Mouse (Mus musculus) adrenal gland, adult 2 months (tissue): ENCODE data around the gene Capn8. TPM values are rescaled to one million over a fixed set of nuclear protein-coding genes. Genes with fewer than 3 reads are reported as not detected.
A peak's percentile ranks its signal among the peaks of the same experiment; 100 is the strongest.

Source experiments
- DNase-seq: peaks from one replicate; pipeline ENCODE4 v3.0.0; 2021
- long read RNA-seq: library from polyadenylated mRNA; stranded (forward); transcript quantifications from one replicate; pipeline ENCODE4 v2.0.0, GENCODE M21; 2021
- polyA plus RNA-seq: library from polyadenylated mRNA; depleted of rRNA; stranded (reverse); fragments of >200 nt; gene quantifications from 2 replicates; pipeline ENCODE4 v1.2.3, GENCODE M21; 2012; rRNA removed
- total RNA-seq, 2 experiments: library from RNA; stranded (reverse); gene quantifications; 2 replicates each; pipeline ENCODE4 v1.2.3; 2021

The Capn8 gene
- under 1 TPM; 0.17 to 0.38 TPM for total RNA-seq
- polyA plus RNA-seq = not detected in 2 replicates
- long read RNA-seq = 0 reads

- peak; percentile 12 for DNase-seq
Measured at GRCm38 (mm10) chr1:182564408-182565120, at the start of gene Capn8. Gene Capn8, plus strand, starts transcription at chr1:182565007.

DNA sequence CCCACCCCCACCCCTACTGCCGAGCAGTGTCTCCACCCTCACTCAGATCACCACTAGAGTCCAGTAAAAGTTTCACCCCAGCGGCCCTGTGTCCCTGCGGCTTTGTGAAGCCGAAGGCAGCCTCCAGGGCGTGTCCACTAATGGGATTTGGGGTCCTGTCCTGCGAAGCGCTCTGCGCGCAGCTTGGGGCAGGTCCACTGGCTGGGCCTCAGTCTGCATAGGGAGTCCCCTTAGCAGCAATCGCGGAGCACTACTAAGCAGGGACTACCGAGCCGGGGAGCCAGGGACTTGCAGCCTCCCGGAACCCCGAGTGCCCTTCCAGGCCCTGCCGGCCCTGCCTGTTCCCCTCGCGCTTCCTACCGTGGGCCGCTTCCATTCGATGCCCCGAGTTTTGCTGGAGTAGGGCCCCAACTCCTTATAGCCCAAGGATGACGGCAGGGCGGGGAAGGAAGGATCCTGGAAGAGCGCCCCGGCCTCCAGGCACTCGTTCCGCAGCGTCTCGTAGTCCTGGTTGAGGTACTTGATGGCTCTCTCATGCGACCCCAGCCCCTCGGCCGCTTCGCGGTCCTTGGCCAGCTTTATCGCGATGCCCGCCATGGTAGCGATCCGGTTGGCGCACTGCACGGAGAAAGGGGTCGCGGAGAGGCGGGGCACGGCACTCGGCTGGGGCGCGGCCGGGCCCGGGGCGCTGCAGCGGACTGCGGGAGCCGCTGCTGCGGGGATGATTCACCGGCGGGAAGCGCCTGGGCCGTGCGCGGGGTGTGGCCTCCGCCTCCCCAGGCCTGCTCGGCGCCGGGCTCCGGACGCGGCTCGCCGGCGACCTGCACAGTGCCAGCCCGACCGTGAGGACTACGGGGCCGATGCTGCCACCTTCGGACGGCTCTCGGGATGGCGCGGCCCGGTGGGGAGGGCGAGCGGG lies 47.8 kb upstream of the Capn8 start, which contains the start of gene Capn2:
Capn2 (minus strand) TSS at position 851 of the 919 bp plus-strand sequence.
- peak; percentile 94 for DNase-seq

DNA sequence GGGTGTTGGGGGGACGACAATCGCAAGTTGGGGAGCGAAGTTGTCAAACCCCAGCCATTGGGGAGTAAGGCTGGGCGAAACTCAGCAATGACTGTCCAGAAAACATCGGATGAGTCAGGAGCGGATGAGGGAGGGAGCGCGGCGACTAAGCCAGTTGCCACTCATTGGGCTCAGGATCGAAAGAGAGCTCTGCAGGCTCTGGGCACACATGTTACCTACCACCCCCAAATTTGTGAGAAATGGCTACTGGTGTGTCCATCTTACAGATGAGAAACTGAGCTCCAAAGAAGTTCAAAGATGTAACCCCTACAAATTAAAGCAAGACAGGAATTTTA lies 47.2 kb upstream of the Capn8 start:
- DNase-seq = no peak

- no peak for DNase-seq
Measured at GRCm38 (mm10) chr1:182518143-182518680, 46.6 kb upstream of the Capn8 start.

- DNase-seq = no peak
Measured at GRCm38 (mm10) chr1:182518811-182519210, 46.0 kb upstream of the Capn8 start.

DNA sequence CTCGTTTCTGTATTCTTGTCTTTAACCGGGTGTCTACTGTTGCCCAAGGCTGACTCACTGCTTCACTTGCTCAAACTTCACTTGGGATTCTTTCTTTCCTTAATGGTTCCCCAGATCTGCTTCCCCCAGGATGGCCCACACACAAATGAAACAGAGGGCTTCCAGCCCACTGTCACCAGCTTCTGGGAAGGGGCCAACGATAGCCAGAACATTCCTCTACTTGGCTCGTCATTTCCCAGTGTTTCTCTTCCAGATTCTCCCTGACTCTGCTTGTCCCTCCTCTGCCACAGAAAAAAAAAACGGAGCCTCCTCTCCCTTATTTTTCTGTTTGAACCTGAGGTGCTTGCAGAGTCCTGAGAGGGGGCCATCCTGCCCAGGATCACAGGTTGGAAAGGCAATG lies 45.5 kb upstream of the Capn8 start:
- no peak for DNase-seq

GRCm38 (mm10) chr1:182520091-182520937 lies 44.5 kb upstream of the Capn8 start:
- DNase-seq = peak; percentile 59

GRCm38 (mm10) chr1:182520938-182521500 lies 43.8 kb upstream of the Capn8 start:
- DNase-seq = no peak

DNA sequence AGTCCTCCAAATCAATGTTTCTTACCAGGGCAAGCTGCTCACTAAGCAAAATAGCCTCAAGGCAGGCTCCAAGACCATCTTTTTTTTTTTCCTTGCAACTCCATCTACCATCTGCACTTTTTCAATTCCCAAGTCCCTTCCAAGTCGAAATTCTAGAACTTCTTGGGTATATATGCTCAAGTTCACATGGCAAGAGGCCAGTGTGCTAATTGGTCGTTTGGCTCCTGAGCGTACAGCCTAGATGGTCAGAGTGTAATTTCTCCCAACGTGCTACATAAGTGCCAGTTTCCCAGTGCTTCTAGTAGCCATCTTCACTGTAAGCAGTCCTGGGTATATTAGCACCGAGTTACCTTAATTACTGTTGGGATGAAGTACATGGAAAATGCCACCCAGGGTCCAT lies 41.8 kb upstream of the Capn8 start:
- DNase-seq = no peak

- DNase-seq = no peak
Measured at GRCm38 (mm10) chr1:182523692-182524091, 41.1 kb upstream of the Capn8 start.

GRCm38 (mm10) chr1:182525601-182526000 lies 39.2 kb upstream of the Capn8 start:
- DNase-seq = no peak

DNA sequence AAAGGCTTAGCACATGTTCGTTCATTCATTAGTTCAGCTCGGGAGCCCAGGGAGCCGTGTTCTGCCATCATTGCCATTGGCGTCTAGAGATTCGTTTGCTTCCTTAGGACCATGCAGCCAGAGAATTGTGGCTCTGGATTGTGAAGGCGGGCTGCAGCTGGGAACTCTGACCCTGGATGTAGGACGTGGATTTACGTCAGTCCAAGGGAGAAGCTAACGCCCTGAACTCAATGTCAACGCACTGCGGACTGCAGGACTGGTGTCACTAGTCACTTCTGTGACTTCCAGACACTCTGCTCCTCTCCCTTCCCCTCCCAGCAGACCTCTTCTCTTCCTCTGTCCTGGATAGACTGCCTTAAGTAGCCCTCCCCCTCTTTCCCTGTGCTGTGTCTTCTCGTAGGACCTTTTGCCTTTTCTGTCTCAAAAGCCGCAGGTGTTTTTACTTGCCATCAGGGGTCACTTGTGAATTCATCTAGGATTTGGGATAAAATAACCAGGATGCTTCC lies 37.5 kb upstream of the Capn8 start:
- no peak for DNase-seq

GRCm38 (mm10) chr1:182527921-182528858 lies 36.6 kb upstream of the Capn8 start:
- DNase-seq = peak; percentile 86

GRCm38 (mm10) chr1:182533583-182533982 lies 31.2 kb upstream of the Capn8 start:
- DNase-seq = no peak

- DNase-seq = no peak
Measured at GRCm38 (mm10) chr1:182535080-182535481, 29.7 kb upstream of the Capn8 start.

DNA sequence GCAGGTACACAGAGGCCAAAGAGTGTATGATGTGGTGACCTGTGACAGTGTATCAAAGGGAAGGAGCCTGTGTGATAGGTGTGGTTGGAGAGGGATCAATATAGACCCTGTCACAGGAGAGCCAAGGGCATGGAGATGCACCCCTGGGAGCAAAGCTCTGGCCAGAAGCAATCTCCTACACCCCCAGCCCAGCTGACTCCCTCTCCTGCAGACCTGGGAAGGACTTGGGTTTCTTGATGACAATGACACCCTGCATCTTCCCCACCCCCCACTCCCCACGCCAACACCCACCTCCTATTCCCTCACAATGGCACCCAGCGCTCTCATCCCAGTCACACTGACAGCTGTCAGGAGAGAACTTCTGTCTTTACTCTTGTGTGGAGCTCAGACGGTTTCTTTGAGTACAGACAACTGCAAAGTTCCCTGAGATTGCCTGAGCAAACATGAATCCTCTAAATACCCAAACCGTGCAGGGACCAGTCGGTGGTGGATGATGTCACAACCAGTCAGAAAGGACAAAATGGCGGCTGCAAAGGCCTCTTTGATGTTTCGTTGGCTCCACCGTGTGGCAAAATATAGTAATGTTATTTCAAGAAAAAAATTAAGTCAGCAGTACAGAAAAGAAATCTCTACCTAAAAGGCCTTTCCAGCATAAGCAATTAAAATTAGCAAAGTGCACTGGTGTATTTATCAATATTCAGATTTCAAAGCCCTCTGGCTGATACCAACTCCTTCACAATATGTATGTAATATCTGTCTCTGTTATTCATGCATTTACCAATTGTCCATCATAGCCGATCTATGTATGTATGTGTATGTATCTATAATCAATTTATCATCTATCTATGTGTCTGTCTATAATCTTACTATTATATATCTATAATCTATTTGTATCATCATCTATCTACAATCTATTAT lies 25.5 kb upstream of the Capn8 start:
- DNase-seq = peak; percentile 70

- no peak for DNase-seq
Measured at GRCm38 (mm10) chr1:182542110-182542509, 22.7 kb upstream of the Capn8 start.

DNA sequence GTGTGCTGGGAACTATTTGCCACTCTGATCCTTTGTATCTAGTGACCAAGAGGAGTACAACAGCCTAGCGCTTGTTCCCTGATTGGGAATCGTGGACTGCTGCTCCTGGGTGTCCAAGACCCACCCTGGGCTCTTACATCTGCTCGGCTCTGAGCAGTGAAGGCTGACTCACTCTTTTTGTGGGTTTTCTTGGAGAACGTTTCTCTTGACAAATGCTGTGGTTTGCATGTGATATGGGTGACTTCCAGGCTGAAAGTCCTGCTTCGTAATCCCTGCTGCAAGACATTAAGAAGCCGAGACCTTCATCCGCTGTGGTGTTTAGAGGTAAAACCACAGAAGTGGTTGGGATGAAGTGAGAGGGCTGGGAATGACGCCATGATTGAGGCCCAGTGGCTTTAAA lies 21.7 kb upstream of the Capn8 start:
- DNase-seq = peak; percentile 18

- DNase-seq = no peak
Measured at GRCm38 (mm10) chr1:182543906-182544305, 20.9 kb upstream of the Capn8 start.
